Mouse (Mus musculus): ENCODE results near the gene Saysd1.

DNA sequence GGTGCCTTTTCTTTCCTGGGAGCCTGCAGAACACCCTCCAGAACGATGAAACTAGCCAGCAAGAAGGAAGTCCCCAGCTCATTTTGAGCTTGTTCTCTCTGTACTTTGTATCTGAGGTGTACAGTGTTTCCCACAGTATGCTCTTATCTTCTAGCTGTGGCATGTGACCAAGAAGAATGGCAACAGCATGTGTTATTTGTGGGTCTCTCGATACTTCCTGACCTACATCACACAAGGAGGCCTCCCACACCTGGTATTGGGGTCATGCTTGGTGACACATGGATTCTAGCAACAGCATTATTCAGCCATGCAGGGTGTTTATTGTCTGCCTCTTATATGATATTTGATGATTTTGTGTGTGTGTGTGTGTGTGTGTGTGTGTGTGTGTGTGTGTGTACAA is 96.5 kb downstream of the Saysd1 start:
- TF ChIP-seq CTCF (IDR thresholded peaks at IDR 0.05; ENCODE audit: low read depth, low read length) = no peak
- no peak for TF ChIP-seq GATA1 (IDR thresholded peaks at IDR 0.05; ENCODE audit: borderline replicate concordance, low read length)
- TF ChIP-seq POLR2AphosphoS5 (IDR thresholded peaks at IDR 0.05; ENCODE audit: insufficient replicate concordance, low read depth, low read length) = no peak

Measured in G1E (cell line).